Comparison of ENCODE assay signal across 23 mouse cellular contexts in genomic region chr15:100084882-100085281, GRCm38 (mm10). TPM values are rescaled to one million over a fixed set of nuclear protein-coding genes. Genes with fewer than 3 reads are reported as not detected.
DNase-seq lines count a peak whose midpoint lies in the region; ATAC-seq and TF ChIP-seq lines count a peak whose summit lies in the region.
"Had no signal": no experiment of that assay in that cellular context is flagged by ENCODE, and none has a peak within 500 bp of the region (broad histone marks: within the 10 kb centered on the region; RNA-seq: fewer than 3 reads in every experiment).

No protein-coding gene starts in this region.

- H3K4me3 ChIP-seq in lung, postnatal 0 days (ENCODE audit: low read depth, low read length), result no peak overlapping the region
- H3K4me3 ChIP-seq in lung, adult 2 months (replicated peaks; ENCODE audit: extremely low read depth, low read depth, low read length), result no peak overlapping the region
- H3K4me3 ChIP-seq: embryonic facial prominence, embryonic 13.5 days; forebrain, embryonic 12.5 days; heart, embryonic 12.5 days had no signal

- TF ChIP-seq EP300 in lung, postnatal 0 days (IDR thresholded peaks at IDR 0.05), result no peak

- no peaks in the 10 kb centered on the region for H3K36me3 ChIP-seq in lung, postnatal 0 days (ENCODE audit: insufficient read depth, low read length)
- H3K36me3 ChIP-seq: embryonic facial prominence, embryonic 13.5 days; forebrain, embryonic 12.5 days; heart, embryonic 12.5 days had no signal

- H3K4me2 ChIP-seq in lung, postnatal 0 days (replicated peaks; ENCODE audit: low read depth, low read length), result no peak overlapping the region
- H3K4me2 ChIP-seq: embryonic facial prominence, embryonic 13.5 days; forebrain, embryonic 12.5 days; heart, embryonic 12.5 days had no signal

- no peak overlapping the region for H3K9ac ChIP-seq in lung, postnatal 0 days (replicated peaks; ENCODE audit: low read depth)
- H3K9ac ChIP-seq: embryonic facial prominence, embryonic 13.5 days; forebrain, embryonic 12.5 days; heart, embryonic 12.5 days had no signal

- DNase-seq in lung, postnatal 0 days (ENCODE audit: low spot score), result peak; percentile 19
- DNase-seq in lung, adult 2 months, result no peak
- peak; percentile 17 for DNase-seq in MEL-GATA-1-ER (ENCODE audit: extremely low read depth, low read depth)
- no peak for DNase-seq in spleen, adult 18-20 months
- DNase-seq in frontal cortex, adult 2 months (ENCODE audit: extremely low spot score in 1 of 2, low spot score in 1 of 2), result no peak
- no peak for DNase-seq in layer of hippocampus, postnatal 10 days (ENCODE audit: low spot score in 2 of 2)
- DNase-seq: adrenal gland, postnatal 14 days; B cell, adult 2 months; cerebellum, adult 11-12 months; cerebellum, adult 9-10 months; cerebellum, postnatal 25 days; gastrocnemius, postnatal 14 days had no signal

- TF ChIP-seq CTCF in lung, postnatal 0 days (IDR thresholded peaks at IDR 0.05), result no peak
- TF ChIP-seq CTCF in lung, adult 2 months (IDR thresholded peaks at IDR 0.05; ENCODE audit: insufficient read depth, low read length), result no peak

- no peak overlapping the region for H3K27ac ChIP-seq in lung, postnatal 0 days (ENCODE audit: low read length)
- H3K27ac ChIP-seq: embryonic facial prominence, embryonic 13.5 days; forebrain, embryonic 12.5 days had no signal

- no peaks in the 10 kb centered on the region for H3K9me3 ChIP-seq in lung, postnatal 0 days (ENCODE audit: low read length)
- H3K9me3 ChIP-seq: embryonic facial prominence, embryonic 13.5 days; forebrain, embryonic 12.5 days; G1E; heart, embryonic 12.5 days had no signal

- H3K27me3 ChIP-seq in lung, postnatal 0 days (replicated peaks; ENCODE audit: insufficient read depth, low read length), result no peaks in the 10 kb centered on the region
- H3K27me3 ChIP-seq: embryonic facial prominence, embryonic 13.5 days; forebrain, embryonic 12.5 days; heart, embryonic 12.5 days; Patski had no signal

- TF ChIP-seq POLR2A in lung, adult 2 months (IDR thresholded peaks at IDR 0.05; ENCODE audit: borderline replicate concordance, extremely low read depth, low read depth, low read length), result no peak

- H3K4me1 ChIP-seq in lung, postnatal 0 days (ENCODE audit: insufficient read depth, low read depth, low read length), result peaks cover 14% of the 10 kb centered on the region
- peaks cover 13% of the 10 kb centered on the region for H3K4me1 ChIP-seq in lung, adult 2 months (ENCODE audit: control insufficient read depth, insufficient read depth, low read length)

- WGBS in lung, postnatal 0 days, result 65% methylated on average over 4 of the region's 4 CpGs
- 74% methylated on average over 4 of the region's 4 CpGs for WGBS in lung, adult 2 months

- no peak for ATAC-seq in lung, postnatal 0 days
- ATAC-seq in granulocyte monocyte progenitor cell, adult 5-6 weeks (replicated peaks; ENCODE audit: poor library complexity, severe bottlenecking), result peak; percentile 59
- ATAC-seq: activated CD4-positive, CD25-positive, alpha-beta regulatory T cell, adult 4 months; CD4-positive, CD25-positive, alpha-beta regulatory T cell, adult 4 months; forebrain, embryonic 16.5 days; hindbrain, embryonic 16.5 days; inflammation-experienced regulatory T-cells, adult 6 months; Patski had no signal

RNA-seq across cellular contexts. Expression of gene Dip2b, which starts 46.4 kb away (rescaled TPM):
- 6.6 and 9.0 TPM in 2 replicates for polyA plus RNA-seq in lung, postnatal 0 days (2015; fragmentation: Nextera tagmentation; extraction: Ambion mirVana)
- polyA plus RNA-seq in lung, adult 2 months (2012; rRNA removed), result 11.0 and 14.6 TPM in 2 replicates
- total RNA-seq in granulocyte monocyte progenitor cell, adult 5-6 weeks (2014; fragmentation: Nextera tagmentation), result 13.3 and 23.3 TPM in 2 replicates
- total RNA-seq in granulocyte monocyte progenitor cell, adult 5-6 weeks (2017), result 11.0 and 11.9 TPM in 2 replicates
- 30.7 and 31.9 TPM in 2 replicates for polyA plus RNA-seq in frontal cortex, adult 2 months (2012; rRNA removed)
- 10 to 100 TPM; 48.7 to 51.0 TPM for total RNA-seq in layer of hippocampus, postnatal 10 days (2021)

Comparison
In these comparisons a context has a peak if more than half of its experiments do, and no peak if none do; other contexts are left out.
1. DNase-seq: peak in lung, postnatal 0 days (single experiment) and MEL-GATA-1-ER (single experiment); none in lung, adult 2 months (single experiment), spleen, adult 18-20 months (0 of 2), frontal cortex, adult 2 months (0 of 2) and layer of hippocampus, postnatal 10 days (0 of 2).